Mouse (Mus musculus): ENCODE measurements at regions not wholly inside any gene's neighbourhood (a gene's known extent, or its start where the extent isn't known, plus 50 kb on each side); places are given as distances from the start of the nearest gene placed in this dataset.

GRCm38 (mm10) chr5:67532351-67532750 lies 75.3 kb upstream of the Shisa3 start (continued):
- TF ChIP-seq GABPA (IDR thresholded peaks at IDR 0.05; ENCODE audit: low read depth, low read length) = no peak

DNA sequence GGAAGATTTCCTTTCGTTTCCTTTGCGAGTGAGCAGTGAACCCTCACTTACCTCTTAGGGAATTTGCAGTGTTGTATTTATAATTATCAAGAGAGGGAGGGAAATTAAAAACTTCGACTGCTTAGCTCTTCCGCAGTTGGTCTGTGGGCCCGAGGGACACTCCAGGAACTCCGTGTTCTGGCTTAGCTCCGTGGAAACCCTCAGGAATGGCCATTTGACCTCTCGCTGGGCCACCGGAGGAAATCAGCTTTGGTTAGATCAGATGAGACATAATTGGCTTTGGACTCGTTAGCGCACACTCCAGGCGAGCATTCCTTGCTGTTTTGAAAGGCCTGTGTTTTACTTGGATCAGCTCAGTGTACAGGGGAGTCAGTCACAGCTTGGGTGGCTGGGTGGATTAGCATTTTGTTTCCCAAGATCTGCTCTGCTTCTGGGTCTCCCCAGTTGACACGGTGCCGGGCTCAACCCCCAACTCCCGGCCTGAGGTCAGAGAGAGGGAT lies 74.9 kb upstream of the Shisa3 start:
- no peak for TF ChIP-seq USF2 (IDR thresholded peaks at IDR 0.05; ENCODE audit: borderline replicate concordance in 1 of 2, insufficient read depth in 1 of 2, low read depth in 1 of 2, low read length in 2 of 2)
- TF ChIP-seq E2F4 (IDR thresholded peaks at IDR 0.05; ENCODE audit: borderline replicate concordance, low read depth, low read length) = no peak
- TF ChIP-seq CTCF (IDR thresholded peaks at IDR 0.05 in 2 of 3, conservative IDR thresholded peaks at IDR 0.05 in 1 of 3; ENCODE audit: control insufficient read depth in 1 of 3, insufficient read depth in 1 of 3, low read depth in 2 of 3, low read length in 3 of 3, poor library complexity in 1 of 3, severe bottlenecking in 1 of 3) = no peak
- no peak for TF ChIP-seq MAZ (IDR thresholded peaks at IDR 0.05; ENCODE audit: low read depth, low read length)
- TF ChIP-seq RAD21 (IDR thresholded peaks at IDR 0.05; ENCODE audit: low read depth, low read length) = no peak
- TF ChIP-seq MXI1 (IDR thresholded peaks at IDR 0.05; ENCODE audit: low read depth, low read length) = no peak
- TF ChIP-seq KAT2A (conservative IDR thresholded peaks at IDR 0.05; ENCODE audit: low read depth, low read length) = no peak
- no peak for TF ChIP-seq RCOR1 (IDR thresholded peaks at IDR 0.05; ENCODE audit: low read depth, low read length)
- TF ChIP-seq NRF1 (IDR thresholded peaks at IDR 0.05; ENCODE audit: insufficient read depth, low read depth, low read length, poor library complexity, severe bottlenecking) = no peak
- no peak for TF ChIP-seq GABPA (IDR thresholded peaks at IDR 0.05; ENCODE audit: low read depth, low read length)
- TF ChIP-seq TCF12 (IDR thresholded peaks at IDR 0.05; ENCODE audit: low read depth, low read length) = no peak
- TF ChIP-seq HCFC1 (IDR thresholded peaks at IDR 0.05; ENCODE audit: low read depth, low read length) = no peak
- TF ChIP-seq ZMIZ1 (IDR thresholded peaks at IDR 0.05; ENCODE audit: low read depth, low read length) = no peak
- TF ChIP-seq NELFE (IDR thresholded peaks at IDR 0.05; ENCODE audit: low read depth, low read length) = no peak

DNA sequence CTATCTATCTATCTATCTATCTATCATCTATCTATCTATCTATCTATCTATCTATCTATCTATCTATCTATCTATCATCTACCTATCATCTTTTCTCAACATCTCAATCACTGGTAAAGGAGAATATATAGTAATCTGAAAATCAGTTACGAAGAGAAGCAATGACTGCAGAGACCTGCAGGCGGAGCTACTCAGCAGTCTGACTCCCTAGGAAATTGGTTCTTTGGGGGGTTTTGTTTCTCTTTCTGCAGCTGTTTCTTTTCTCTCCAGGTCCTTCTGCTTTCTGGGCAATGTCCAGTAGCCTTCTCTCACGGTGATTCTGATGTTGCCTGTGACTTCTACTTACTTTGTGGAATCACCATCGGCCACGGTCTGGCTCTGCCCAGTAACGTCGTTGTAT lies 73.6 kb upstream of the Shisa3 start:
- 0 out of 4 replicates have a peak, but pooled peaks cover 0 to 5% of the 10 kb centered on the region in 2 experiments for H3K4me1 ChIP-seq (ENCODE audit: control insufficient read depth in 1 of 2, insufficient read depth in 2 of 2, low read length in 2 of 2)
- TF ChIP-seq CTCF (IDR thresholded peaks at IDR 0.05 in 2 of 3, conservative IDR thresholded peaks at IDR 0.05 in 1 of 3; ENCODE audit: control insufficient read depth in 1 of 3, insufficient read depth in 1 of 3, low read depth in 2 of 3, low read length in 3 of 3, poor library complexity in 1 of 3, severe bottlenecking in 1 of 3) (peak in 1 of 3 experiments; percentile 15; a peak in 1 of 6 replicates), ZKSCAN1 (IDR thresholded peaks at IDR 0.05; ENCODE audit: low read depth, low read length) (no peak), RCOR1 (IDR thresholded peaks at IDR 0.05; ENCODE audit: low read depth, low read length) (no peak), CHD1 (IDR thresholded peaks at IDR 0.05; ENCODE audit: low read depth, low read length) (no peak), KAT2A (conservative IDR thresholded peaks at IDR 0.05; ENCODE audit: low read depth, low read length) (no peak), GATA1 (IDR thresholded peaks at IDR 0.05; ENCODE audit: low read depth, low read length) (no peak), SMC3 (IDR thresholded peaks at IDR 0.05; ENCODE audit: low read depth, low read length) (0 out of 2 replicates have a peak, but pooled peaks have one; percentile 7), POLR2AphosphoS2 (IDR thresholded peaks at IDR 0.05; ENCODE audit: low read length) (no peak)
- no peak for DNase-seq (ENCODE audit: low read depth, low spot score)
- H3K9me3 ChIP-seq (replicated peaks; ENCODE audit: insufficient read depth, low read length) = no peaks in the 10 kb centered on the region
- no peak overlapping the region for H3K9ac ChIP-seq (ENCODE audit: control insufficient read depth, low read depth, low read length, poor library complexity, severe bottlenecking)
- H3K36me3 ChIP-seq (ENCODE audit: control insufficient read depth in 1 of 2, insufficient read depth in 2 of 2, low read length in 2 of 2) = no peaks in the 10 kb centered on the region
- H3K27me3 ChIP-seq (ENCODE audit: control insufficient read depth in 1 of 2, insufficient read depth in 2 of 2, low read length in 2 of 2) = no peaks in the 10 kb centered on the region
- H3K79me2 ChIP-seq (ENCODE audit: control insufficient read depth, insufficient read depth, low read length, poor library complexity) = no peaks in the 10 kb centered on the region
- no peak overlapping the region for H3K27ac ChIP-seq (ENCODE audit: control insufficient read depth, low read depth, low read length)
- H3K4me3 ChIP-seq (ENCODE audit: control insufficient read depth in 1 of 2, insufficient read depth in 1 of 2, low read depth in 2 of 2, low read length in 2 of 2) = no peak overlapping the region

More for the DNA sequence above, 74.9 kb upstream of the Shisa3 start:
- no peak overlapping the region for H3K27ac ChIP-seq (ENCODE audit: control insufficient read depth, low read depth, low read length)
- H3K4me1 ChIP-seq (ENCODE audit: control insufficient read depth in 1 of 2, insufficient read depth in 2 of 2, low read length in 2 of 2) = 0 out of 4 replicates have a peak, but pooled peaks cover 0 to 5% of the 10 kb centered on the region in 2 experiments
- H3K27me3 ChIP-seq (ENCODE audit: control insufficient read depth in 1 of 2, insufficient read depth in 2 of 2, low read length in 2 of 2) = no peaks in the 10 kb centered on the region
- H3K4me3 ChIP-seq (ENCODE audit: control insufficient read depth in 1 of 2, insufficient read depth in 1 of 2, low read depth in 2 of 2, low read length in 2 of 2) = peak overlapping the region; percentile 19 to 21; a peak in 3 of 4 replicates
- DNase-seq (ENCODE audit: low read depth, low spot score) = no peak
- no peaks in the 10 kb centered on the region for H3K36me3 ChIP-seq (ENCODE audit: control insufficient read depth in 1 of 2, insufficient read depth in 2 of 2, low read length in 2 of 2)
- no peak overlapping the region for H3K9ac ChIP-seq (ENCODE audit: control insufficient read depth, low read depth, low read length, poor library complexity, severe bottlenecking)
- no peaks in the 10 kb centered on the region for H3K9me3 ChIP-seq (replicated peaks; ENCODE audit: insufficient read depth, low read length)
- no peaks in the 10 kb centered on the region for H3K79me2 ChIP-seq (ENCODE audit: control insufficient read depth, insufficient read depth, low read length, poor library complexity)

Measured in MEL (cell line).